Mouse (Mus musculus): ENCODE data around the gene Zfp513. TPM values are rescaled to one million over a fixed set of nuclear protein-coding genes. Genes with fewer than 3 reads are reported as not detected.

Gene Zfp513
- total and polyA plus RNA-seq, 2 experiments from 2014 or later = 3.4 to 30.7 TPM

DNA sequence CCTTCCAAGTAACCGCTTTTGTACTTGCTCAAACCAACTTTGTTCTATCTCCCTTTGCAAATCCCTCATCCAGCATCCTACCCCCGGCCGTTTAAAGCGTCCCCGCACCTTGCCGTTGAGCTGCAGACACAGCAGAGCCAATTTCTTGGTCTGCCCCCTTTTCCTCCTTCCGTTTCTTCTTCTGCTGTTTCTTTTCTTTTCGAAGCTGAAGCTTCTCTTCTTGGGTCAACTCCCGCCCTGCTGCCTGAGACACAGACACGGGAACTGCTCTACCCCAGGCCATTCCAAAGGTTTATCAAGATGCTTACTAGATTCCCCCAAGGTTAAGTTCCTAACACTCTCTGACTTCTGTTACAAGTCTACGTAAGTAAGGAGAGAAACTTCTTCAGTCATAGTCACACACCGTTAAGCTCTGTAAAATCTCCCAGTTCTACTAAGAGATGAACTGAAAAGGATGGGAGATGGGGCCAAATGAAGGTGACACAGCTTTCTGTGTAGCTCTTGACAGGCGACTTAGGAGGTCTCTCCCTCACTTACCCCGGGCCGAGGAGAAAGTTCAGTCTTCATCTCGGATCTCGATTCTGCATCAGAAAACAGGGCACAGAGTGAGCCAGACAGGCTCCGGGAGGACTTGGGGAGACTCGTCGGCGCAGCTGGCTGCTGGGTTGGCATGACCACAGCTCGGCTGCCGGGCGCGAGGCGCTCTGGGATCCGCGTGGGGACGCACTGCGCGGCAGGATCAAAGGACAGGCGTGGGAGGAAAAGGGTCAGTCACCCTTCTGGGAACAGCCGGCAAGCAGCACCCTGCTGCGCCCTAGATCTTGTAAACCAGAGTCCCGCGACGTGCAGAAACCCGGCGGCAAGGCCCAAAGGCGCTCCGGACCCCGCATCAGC is 9.8 kb downstream of the Zfp513 start:
- peak; percentile 71 for DNase-seq (ENCODE audit: low spot score)
- no peak for TF ChIP-seq EP300 (IDR thresholded peaks at IDR 0.05; ENCODE audit: low read depth)
- no peak for TF ChIP-seq CTCF (IDR thresholded peaks at IDR 0.05; ENCODE audit: low read depth)
- peak overlapping the region; percentile 90 for H3K9ac ChIP-seq (replicated peaks; ENCODE audit: low read depth, low read length)
- peak overlapping the region; percentile 89 for H3K27ac ChIP-seq (ENCODE audit: low read depth)
- H3K27me3 ChIP-seq (ENCODE audit: control insufficient read depth, insufficient read depth, low read length) = no peaks in the 10 kb centered on the region
- peak; percentile 71 for ATAC-seq (ENCODE audit: insufficient read depth, low read depth)
- H3K9me3 ChIP-seq (replicated peaks; ENCODE audit: control insufficient read depth, low read length) = no peaks in the 10 kb centered on the region
- peaks cover 61% of the 10 kb centered on the region for H3K36me3 ChIP-seq (replicated peaks; ENCODE audit: control insufficient read depth, insufficient read depth, low read length)
- peak overlapping the region; percentile 78 for H3K4me2 ChIP-seq (ENCODE audit: low read depth, low read length)
- WGBS = 10% methylated on average over 42 of the region's 42 CpGs
- H3K4me1 ChIP-seq (ENCODE audit: control insufficient read depth, insufficient read depth) = peaks cover 15% of the 10 kb centered on the region
- H3K4me3 ChIP-seq (ENCODE audit: low read depth, low read length) = peak overlapping the region; percentile 86

DNA sequence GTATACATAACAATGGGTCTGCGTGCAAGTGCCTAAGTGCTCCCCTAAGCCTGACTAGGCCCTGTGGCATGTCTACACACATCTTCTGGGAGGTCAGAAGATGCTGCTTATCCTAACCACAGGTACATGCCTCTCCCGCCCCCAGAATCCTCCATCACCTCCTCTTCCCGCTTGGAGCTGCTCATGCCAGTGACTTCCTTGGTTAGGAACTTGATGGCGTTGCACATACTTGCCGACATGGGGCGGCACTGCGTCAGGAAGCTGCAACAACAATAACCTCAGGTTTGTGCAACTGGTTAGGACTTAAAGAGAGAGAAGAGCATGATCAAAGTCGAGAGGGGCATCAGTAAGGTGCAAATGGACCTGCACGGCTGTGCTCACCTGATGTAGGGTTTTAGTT is 11.9 kb downstream of the Zfp513 start:
- 84% methylated on average over 9 of the region's 9 CpGs for WGBS
- Histone ChIP-seq H3K4me3 (ENCODE audit: low read depth, low read length) (no peak overlapping the region), H3K9ac (replicated peaks; ENCODE audit: low read depth, low read length) (no peak overlapping the region), H3K27ac (ENCODE audit: low read depth) (no peak overlapping the region), H3K4me2 (ENCODE audit: low read depth, low read length) (no peak overlapping the region), H3K4me1 (ENCODE audit: control insufficient read depth, insufficient read depth) (peaks cover 15% of the 10 kb centered on the region), H3K27me3 (ENCODE audit: control insufficient read depth, insufficient read depth, low read length) (no peaks in the 10 kb centered on the region), H3K36me3 (replicated peaks; ENCODE audit: control insufficient read depth, insufficient read depth, low read length) (peaks cover 48% of the 10 kb centered on the region), H3K9me3 (replicated peaks; ENCODE audit: control insufficient read depth, low read length) (no peaks in the 10 kb centered on the region)
- no peak for DNase-seq (ENCODE audit: low spot score)
- no peak for ATAC-seq (ENCODE audit: insufficient read depth, low read depth)
- TF ChIP-seq EP300 (IDR thresholded peaks at IDR 0.05; ENCODE audit: low read depth) (no peak), CTCF (IDR thresholded peaks at IDR 0.05; ENCODE audit: low read depth) (no peak)

DNA sequence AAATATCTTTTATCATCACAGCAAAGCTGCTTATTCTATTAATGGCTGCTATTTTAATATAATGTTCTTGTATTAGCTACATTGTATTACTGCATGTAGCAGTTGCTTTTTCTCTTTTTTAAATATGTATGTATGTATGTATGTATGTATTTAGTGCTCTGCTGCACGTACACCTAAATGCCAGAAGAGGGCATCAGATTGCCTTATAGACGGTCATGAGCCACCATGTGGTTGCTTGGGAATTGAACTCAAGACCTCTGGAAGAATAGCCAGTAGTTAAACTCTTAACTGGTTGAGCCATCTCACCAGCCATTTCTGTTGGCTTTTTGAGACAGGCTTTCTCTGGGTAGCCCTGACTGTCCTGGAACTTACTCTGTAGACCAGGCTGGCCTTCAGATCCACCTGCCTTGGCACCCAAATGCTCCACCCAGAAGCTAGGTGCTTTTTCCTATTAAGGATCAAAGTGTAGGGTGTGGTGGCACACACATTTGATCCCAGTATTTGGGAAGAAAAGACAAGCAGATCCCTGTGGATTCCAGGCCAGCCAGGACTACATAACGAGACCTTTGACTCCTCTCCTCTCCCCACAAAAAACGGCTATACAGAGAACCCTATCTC is 13.8 kb downstream of the Zfp513 start:
- Histone ChIP-seq H3K9me3 (replicated peaks; ENCODE audit: control insufficient read depth, low read length) (no peaks in the 10 kb centered on the region), H3K4me1 (ENCODE audit: control insufficient read depth, insufficient read depth) (peaks cover 7% of the 10 kb centered on the region), H3K36me3 (replicated peaks; ENCODE audit: control insufficient read depth, insufficient read depth, low read length) (peaks cover 45% of the 10 kb centered on the region), H3K9ac (replicated peaks; ENCODE audit: low read depth, low read length) (no peak overlapping the region), H3K4me2 (ENCODE audit: low read depth, low read length) (no peak overlapping the region), H3K27me3 (ENCODE audit: control insufficient read depth, insufficient read depth, low read length) (no peaks in the 10 kb centered on the region), H3K4me3 (ENCODE audit: low read depth, low read length) (no peak overlapping the region), H3K27ac (ENCODE audit: low read depth) (no peak overlapping the region)
- no peak for TF ChIP-seq EP300 (IDR thresholded peaks at IDR 0.05; ENCODE audit: low read depth)
- TF ChIP-seq CTCF (IDR thresholded peaks at IDR 0.05; ENCODE audit: low read depth) = peak; percentile 25; the same call in 1 of the 2 replicates
- DNase-seq (ENCODE audit: low spot score) (no peak), ATAC-seq (ENCODE audit: insufficient read depth, low read depth) (no peak)
- WGBS = 71% methylated on average over 4 of the region's 4 CpGs

DNA sequence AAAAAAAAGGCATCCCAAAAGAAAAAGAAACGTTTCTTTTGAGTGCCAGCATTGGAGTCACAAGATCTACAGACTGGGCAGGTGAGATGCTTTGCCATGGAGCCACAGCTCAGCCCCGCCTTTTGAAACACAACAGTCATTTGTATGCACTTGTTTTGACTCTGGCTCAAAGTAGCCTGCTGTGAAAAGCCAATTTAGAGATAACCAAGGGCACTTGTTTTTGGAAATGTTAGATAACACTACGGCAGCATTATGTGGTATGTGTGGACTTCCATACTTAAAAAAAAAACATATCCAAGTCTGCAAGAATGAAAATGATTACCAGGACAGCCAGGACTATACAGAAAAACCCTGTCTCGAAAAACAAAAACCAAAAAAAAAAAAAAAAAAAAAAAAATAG is 18.4 kb downstream of the Zfp513 start:
- Histone ChIP-seq H3K4me1 (ENCODE audit: control insufficient read depth, insufficient read depth) (peaks cover 12% of the 10 kb centered on the region), H3K27ac (ENCODE audit: low read depth) (no peak overlapping the region), H3K9me3 (replicated peaks; ENCODE audit: control insufficient read depth, low read length) (no peaks in the 10 kb centered on the region), H3K4me3 (ENCODE audit: low read depth, low read length) (no peak overlapping the region), H3K4me2 (ENCODE audit: low read depth, low read length) (no peak overlapping the region), H3K36me3 (replicated peaks; ENCODE audit: control insufficient read depth, insufficient read depth, low read length) (peaks cover 21% of the 10 kb centered on the region), H3K27me3 (ENCODE audit: control insufficient read depth, insufficient read depth, low read length) (no peaks in the 10 kb centered on the region), H3K9ac (replicated peaks; ENCODE audit: low read depth, low read length) (no peak overlapping the region)
- WGBS = 37% methylated on average over 4 of the region's 4 CpGs
- DNase-seq (ENCODE audit: low spot score) = no peak
- TF ChIP-seq EP300 (IDR thresholded peaks at IDR 0.05; ENCODE audit: low read depth) (no peak), CTCF (IDR thresholded peaks at IDR 0.05; ENCODE audit: low read depth) (no peak)
- no peak for ATAC-seq (ENCODE audit: insufficient read depth, low read depth)

DNA sequence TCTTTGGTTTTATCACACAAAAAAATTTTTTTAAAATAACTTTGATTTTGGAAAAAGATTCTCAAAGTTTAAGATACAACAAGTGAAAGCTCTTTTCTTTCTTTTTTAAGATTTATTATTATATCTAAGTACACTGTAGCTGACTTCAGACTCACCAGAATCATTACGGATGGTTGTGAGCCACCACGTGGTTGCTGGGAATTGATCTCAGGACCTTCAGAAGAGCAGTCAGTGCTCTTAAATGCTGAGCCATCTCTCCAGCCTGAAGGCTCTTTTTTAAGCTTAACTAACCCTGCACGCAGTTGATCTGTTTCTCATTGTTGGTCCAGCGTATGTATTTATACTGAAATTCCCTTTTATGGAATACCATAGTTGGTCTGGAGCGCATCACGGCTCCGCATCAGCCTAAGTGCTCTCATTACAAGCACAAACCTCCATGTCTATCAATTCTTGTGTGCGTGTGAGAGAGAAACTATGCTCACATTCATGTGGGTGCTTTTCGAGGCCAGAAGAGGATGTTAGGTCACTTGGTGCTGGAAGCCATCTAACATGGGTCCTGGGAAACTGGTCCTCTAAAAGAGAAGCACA is 20.8 kb downstream of the Zfp513 start:
- Histone ChIP-seq H3K9me3 (replicated peaks; ENCODE audit: control insufficient read depth, low read length) (no peaks in the 10 kb centered on the region), H3K27ac (ENCODE audit: low read depth) (no peak overlapping the region), H3K36me3 (replicated peaks; ENCODE audit: control insufficient read depth, insufficient read depth, low read length) (no peaks in the 10 kb centered on the region), H3K4me1 (ENCODE audit: control insufficient read depth, insufficient read depth) (peaks cover 13% of the 10 kb centered on the region), H3K9ac (replicated peaks; ENCODE audit: low read depth, low read length) (no peak overlapping the region), H3K27me3 (ENCODE audit: control insufficient read depth, insufficient read depth, low read length) (no peaks in the 10 kb centered on the region), H3K4me3 (ENCODE audit: low read depth, low read length) (no peak overlapping the region), H3K4me2 (ENCODE audit: low read depth, low read length) (no peak overlapping the region)
- WGBS = 90% methylated on average over 9 of the region's 9 CpGs
- ATAC-seq (ENCODE audit: insufficient read depth, low read depth) = no peak
- DNase-seq (ENCODE audit: low spot score) = no peak
- TF ChIP-seq CTCF (IDR thresholded peaks at IDR 0.05; ENCODE audit: low read depth) (no peak), EP300 (IDR thresholded peaks at IDR 0.05; ENCODE audit: low read depth) (no peak)
